In the genomic region with DNA sequence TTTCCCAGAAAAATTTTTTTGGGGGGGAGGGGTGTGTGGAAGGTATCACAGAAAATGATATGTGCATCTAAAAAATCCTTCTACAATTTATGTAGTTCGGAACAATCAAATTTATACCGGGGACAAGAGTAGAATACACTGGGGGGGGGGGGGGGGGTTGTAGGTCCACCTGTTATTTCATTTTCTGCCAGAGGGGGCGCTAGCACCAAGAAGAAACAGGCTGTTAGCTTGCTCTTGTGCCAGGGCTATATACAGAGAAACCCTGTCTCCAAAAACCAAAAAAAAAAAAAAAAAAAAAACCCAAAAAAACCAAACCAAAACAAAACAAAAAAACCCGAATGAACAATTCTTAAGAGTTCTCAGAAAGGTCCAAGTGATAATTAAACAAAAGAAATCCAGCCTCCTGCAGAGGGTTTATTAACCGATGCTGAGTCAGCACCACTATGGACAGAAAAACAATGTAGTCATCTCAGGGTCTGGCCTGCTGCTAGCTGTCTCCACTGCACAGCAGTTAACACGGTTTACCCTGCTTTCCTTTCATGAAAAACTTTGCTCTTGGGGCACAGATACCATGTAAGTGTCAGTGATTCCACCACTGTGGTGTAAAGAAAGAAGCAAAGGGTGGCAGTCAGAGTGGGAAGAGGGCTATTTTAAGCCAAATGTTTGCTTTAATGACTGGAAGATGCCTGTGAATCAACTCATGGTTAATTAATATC, we compare ENCODE assay signal across 8 mouse cellular contexts.
DNase-seq lines count a peak whose midpoint lies in the region; ATAC-seq and TF ChIP-seq lines count a peak whose summit lies in the region.

No protein-coding gene starts in this region.

- TF ChIP-seq RAD21 in CH12.LX (IDR thresholded peaks at IDR 0.05; ENCODE audit: low read depth, low read length), result peak; percentile 59

- H3K79me2 ChIP-seq in CH12.LX (replicated peaks; ENCODE audit: control insufficient read depth, extremely low read depth, insufficient read depth, poor library complexity, severe bottlenecking), result peaks cover 27% of the 10 kb centered on the region

- H3K4me2 ChIP-seq in CH12.LX (ENCODE audit: insufficient read depth, low read depth, poor library complexity, severe bottlenecking), result no peak overlapping the region
- H3K4me2 ChIP-seq in heart, postnatal 0 days (ENCODE audit: low read depth, low read length), result peak overlapping the region; percentile 97; the same call in 1 of the 2 replicates
- no peak overlapping the region for H3K4me2 ChIP-seq in forebrain, embryonic 15.5 days (replicated peaks)

- no peak for TF ChIP-seq EP300 in CH12.LX (IDR thresholded peaks at IDR 0.05; ENCODE audit: low read length)
- TF ChIP-seq EP300 in heart, postnatal 0 days (IDR thresholded peaks at IDR 0.05; ENCODE audit: low read depth), result no peak

- TF ChIP-seq POLR2A in CH12.LX (IDR thresholded peaks at IDR 0.05; ENCODE audit: low read depth, low read length), result no peak

- in situ Hi-C loops in CH12.LX (cut with MboI; ENCODE audit: low pct_ligation_motif_present, low pct_unique_long_range_greater_than_20kb, low sequenced_read_pairs), result no loop called here

- H3K9ac ChIP-seq in CH12.LX (ENCODE audit: insufficient read depth, low read depth), result no peak overlapping the region
- H3K9ac ChIP-seq in heart, postnatal 0 days (replicated peaks; ENCODE audit: low read depth, low read length), result no peak overlapping the region
- H3K9ac ChIP-seq in forebrain, embryonic 15.5 days (replicated peaks), result no peak overlapping the region

- H3K9me3 ChIP-seq in CH12.LX (replicated peaks; ENCODE audit: low read length), result no peaks in the 10 kb centered on the region
- H3K9me3 ChIP-seq in heart, postnatal 0 days (replicated peaks; ENCODE audit: control insufficient read depth, low read length), result no peaks in the 10 kb centered on the region
- no peaks in the 10 kb centered on the region for H3K9me3 ChIP-seq in forebrain, embryonic 15.5 days

- peak in 1 of 2 experiments; percentile 64; a peak in 2 of 4 replicates for TF ChIP-seq CTCF in CH12.LX (conservative IDR thresholded peaks at IDR 0.05 in 1 of 2, IDR thresholded peaks at IDR 0.05 in 1 of 2; ENCODE audit: low read depth in 2 of 2, low read length in 2 of 2)
- TF ChIP-seq CTCF in heart, postnatal 0 days (IDR thresholded peaks at IDR 0.05; ENCODE audit: low read depth), result peak; percentile 40

- no peaks in the 10 kb centered on the region for H3K36me3 ChIP-seq in CH12.LX (replicated peaks in 1 of 2; ENCODE audit: control insufficient read depth in 1 of 2, insufficient read depth in 1 of 2, low read length in 1 of 2)
- H3K36me3 ChIP-seq in heart, postnatal 0 days (replicated peaks; ENCODE audit: control insufficient read depth, insufficient read depth, low read length), result no peaks in the 10 kb centered on the region
- H3K36me3 ChIP-seq in splenic B cell, adult 2 months (ENCODE audit: control insufficient read depth, insufficient read depth, low read length, poor library complexity, severe bottlenecking), result no peaks in the 10 kb centered on the region
- H3K36me3 ChIP-seq in forebrain, embryonic 15.5 days, result no peaks in the 10 kb centered on the region

- 17% methylated on average over 6 of the region's 6 CpGs for WGBS in heart, postnatal 0 days
- WGBS in forebrain, embryonic 15.5 days, result 12% methylated on average over 6 of the region's 6 CpGs

- no peak for ATAC-seq in heart, postnatal 0 days (ENCODE audit: insufficient read depth, low read depth)
- ATAC-seq in forebrain, embryonic 15.5 days (replicated peaks), result no peak

- dilution Hi-C loops in CH12.LX (cut with MboI; ENCODE audit: extremely low pct_ligation_motif_present, extremely low pct_unique_long_range_greater_than_20kb, low sequenced_read_pairs), result no loop called here

- peaks cover 0 to 27% of the 10 kb centered on the region in 2 experiments; a peak in 2 of 4 replicates for H3K4me1 ChIP-seq in CH12.LX (ENCODE audit: control insufficient read depth in 1 of 2, insufficient read depth in 2 of 2)
- peaks cover 11% of the 10 kb centered on the region; the same call in 1 of the 2 replicates for H3K4me1 ChIP-seq in heart, postnatal 0 days (ENCODE audit: control insufficient read depth, insufficient read depth)
- peaks cover 34% of the 10 kb centered on the region for H3K4me1 ChIP-seq in forebrain, embryonic 15.5 days

- H3K27me3 ChIP-seq in CH12.LX (replicated peaks), result no peaks in the 10 kb centered on the region
- peaks cover 37% of the 10 kb centered on the region for H3K27me3 ChIP-seq in heart, postnatal 0 days (ENCODE audit: control insufficient read depth, insufficient read depth, low read length)
- H3K27me3 ChIP-seq in splenic B cell, adult 2 months (ENCODE audit: control insufficient read depth, insufficient read depth, low read length, poor library complexity, severe bottlenecking), result no peaks in the 10 kb centered on the region; the same call in 1 of the 2 replicates
- peaks cover 61% of the 10 kb centered on the region for H3K27me3 ChIP-seq in forebrain, embryonic 15.5 days

- H3K4me3 ChIP-seq in CH12.LX (replicated peaks in 1 of 3; ENCODE audit: low read depth in 2 of 3, low read length in 2 of 3, poor library complexity in 1 of 3), result no peak overlapping the region
- H3K4me3 ChIP-seq in heart, postnatal 0 days (ENCODE audit: low read depth, low read length), result no peak overlapping the region
- no peak overlapping the region for H3K4me3 ChIP-seq in forebrain, embryonic 15.5 days

- DNase-seq in layer of hippocampus, adult 11-12 months (ENCODE audit: low spot score), result peak; percentile 60
- no peak for DNase-seq in layer of hippocampus, adult 9-11 months
- DNase-seq in CH12.LX (ENCODE audit: extremely low read depth), result no peak
- peak; percentile 40 to 85 for DNase-seq in adrenal gland, adult (ENCODE audit: inconsistent age in 2 of 2, low spot score in 1 of 2)
- no peak for DNase-seq in heart, postnatal 0 days (ENCODE audit: low spot score)
- DNase-seq in lung, adult 18-20 months, result peak; percentile 55 to 63
- DNase-seq in splenic B cell, adult 2 months (ENCODE audit: low read depth, low spot score), result peak; percentile 83

- no peak overlapping the region for H3K27ac ChIP-seq in CH12.LX (ENCODE audit: insufficient read depth, low read depth)
- no peak overlapping the region for H3K27ac ChIP-seq in heart, postnatal 0 days (ENCODE audit: low read depth)
- H3K27ac ChIP-seq in forebrain, embryonic 15.5 days (replicated peaks), result no peak overlapping the region

TF ChIP-seq in CH12.LX, 34 proteins besides CTCF, POLR2A, EP300 and RAD21:
- TF ChIP-seq TBP (conservative IDR thresholded peaks at IDR 0.05; ENCODE audit: low read depth, low read length), result no peak
- peak; percentile 90 for TF ChIP-seq ZNF384 (IDR thresholded peaks at IDR 0.05; ENCODE audit: low read depth, low read length)
- TF ChIP-seq MAFK (IDR thresholded peaks at IDR 0.05; ENCODE audit: insufficient replicate concordance, low read length), result peak; percentile 98
- TF ChIP-seq IRF4 (IDR thresholded peaks at IDR 0.05; ENCODE audit: low read depth, low read length), result no peak
- no peak for TF ChIP-seq PAX5 (IDR thresholded peaks at IDR 0.05; ENCODE audit: low read length)
- peak; percentile 49 for TF ChIP-seq SMC3 (IDR thresholded peaks at IDR 0.05; ENCODE audit: low read depth, low read length)

Comparison
In these comparisons a context has a peak if more than half of its experiments do, and no peak if none do; other contexts are left out.
1. DNase-seq: peak in layer of hippocampus, adult 11-12 months (single experiment), adrenal gland, adult (2 of 2), lung, adult 18-20 months (2 of 2) and splenic B cell, adult 2 months (single experiment); none in layer of hippocampus, adult 9-11 months (single experiment), CH12.LX (single experiment) and heart, postnatal 0 days (single experiment).